Mouse (Mus musculus) limb, embryonic 12.5 days (tissue): Measurements from ENCODE around the gene Tex50. TPM values are rescaled to one million over a fixed set of nuclear protein-coding genes. Genes with fewer than 3 reads are reported as not detected.

ENCODE experiments used
- ATAC-seq: fragments of 200-750 bp; cut with Nextera tagmentation; 2 replicates; pipeline ENCODE4 v1.8.0; 2017; ENCODE audit warnings: low read depth, moderate TSS enrichment; ENCODE audit not compliant: insufficient number of reproducible peaks, insufficient read depth, low FRiP score, low TSS enrichment
- H3K27ac ChIP-seq: fragments of 300-500 bp; sonication (generic); 2 replicates; pipeline ENCODE4 v1.5.1; 2016; ENCODE audit warnings: mild to moderate bottlenecking, moderate library complexity
- H3K27me3 ChIP-seq: fragments of 300-500 bp; sonication (generic); 2 replicates; pipeline ENCODE4 v1.6.1; 2016; ENCODE audit warnings: mild to moderate bottlenecking, moderate library complexity
- H3K36me3 ChIP-seq: fragments of 300-500 bp; sonication (generic); 2 replicates; pipeline ENCODE4 v1.6.1; 2016; ENCODE audit warnings: mild to moderate bottlenecking, moderate library complexity
- H3K4me1 ChIP-seq: fragments of 300-500 bp; sonication (generic); replicated peaks from 2 replicates; pipeline ENCODE4 v1.6.1; 2016
- H3K4me2 ChIP-seq: fragments of 300-500 bp; sonication (generic); 2 replicates; pipeline ENCODE4 v1.6.1; 2016; ENCODE audit warnings: mild to moderate bottlenecking, moderate library complexity
- H3K4me3 ChIP-seq: fragments of 300-500 bp; sonication (generic); replicated peaks from 2 replicates; pipeline ENCODE4 v1.5.1; 2016; ENCODE audit warnings: mild to moderate bottlenecking
- H3K9ac ChIP-seq: fragments of 300-500 bp; sonication (generic); replicated peaks from 2 replicates; pipeline ENCODE4 v1.6.1; 2016; ENCODE audit warnings: mild to moderate bottlenecking, moderate library complexity
- H3K9me3 ChIP-seq: fragments of 300-500 bp; sonication (generic); 2 replicates; pipeline ENCODE4 v1.6.1; 2016; ENCODE audit warnings: mild to moderate bottlenecking, moderate library complexity
- WGBS: fragments of 180-500 bp; shearing (Covaris S2); methylation state at CpG from one replicate; pipeline ENCODE4 v1.1.7; 2016; 5-methylcytosine and 5-hydroxymethylcytosine counted together
- polyA plus RNA-seq: library from polyadenylated mRNA; unstranded; fragments of >200 nt; fragmentation: Nextera tagmentation; extraction: Ambion mirVana; gene quantifications from 2 replicates; pipeline ENCODE4 v1.2.1, GENCODE M21; 2016

The Tex50 gene
- polyA plus RNA-seq, 1 experiment from 2014 or later = 0.18 TPM

- WGBS = 92% methylated on average over 10 of the region's 10 CpGs
- Histone ChIP-seq H3K4me2 (no peak overlapping the region), H3K27ac (no peak overlapping the region), H3K36me3 (peaks cover 5% of the 10 kb centered on the region; the same call in 1 of the 2 replicates), H3K4me3 (no peak overlapping the region), H3K4me1 (no peaks in the 10 kb centered on the region), H3K9ac (no peak overlapping the region), H3K9me3 (no peaks in the 10 kb centered on the region), H3K27me3 (no peaks in the 10 kb centered on the region)
- no peak for ATAC-seq
These were observed 36.3 kb downstream of the Tex50 start for GRCm38 (mm10) chr1:161122661-161123418.

- H3K27ac ChIP-seq = no peak overlapping the region
- no peak overlapping the region for H3K9ac ChIP-seq
- no peak overlapping the region for H3K4me2 ChIP-seq
- H3K36me3 ChIP-seq = peaks cover 3% of the 10 kb centered on the region
- no peak overlapping the region for H3K4me3 ChIP-seq
- H3K9me3 ChIP-seq = no peaks in the 10 kb centered on the region
- no peak for ATAC-seq
- H3K27me3 ChIP-seq = no peaks in the 10 kb centered on the region
- H3K4me1 ChIP-seq = no peaks in the 10 kb centered on the region
These were observed 44.5 kb downstream of the Tex50 start for GRCm38 (mm10) chr1:161114591-161114990.

- no peak overlapping the region for H3K27ac ChIP-seq
- no peaks in the 10 kb centered on the region for H3K27me3 ChIP-seq
- no peaks in the 10 kb centered on the region for H3K4me1 ChIP-seq
- H3K9me3 ChIP-seq = no peaks in the 10 kb centered on the region
- H3K4me2 ChIP-seq = no peak overlapping the region
- peaks cover 40% of the 10 kb centered on the region for H3K36me3 ChIP-seq
- ATAC-seq = no peak
- H3K4me3 ChIP-seq = no peak overlapping the region
- H3K9ac ChIP-seq = no peak overlapping the region
- 93% methylated on average over 8 of the region's 8 CpGs for WGBS
These were observed 49.9 kb downstream of the Tex50 start for GRCm38 (mm10) chr1:161109216-161109615.

Other genes starting within 250 kb of the Tex50 start
- 2.8 TPM in 2 replicates for gene Serpinc1, start 180.7 kb downstream of the Tex50 start, polyA plus RNA-seq
- 8.5 and 11.1 TPM in 2 replicates for gene Zbtb37, start 124.5 kb downstream of the Tex50 start, polyA plus RNA-seq
- gene Dars2, start 88.7 kb downstream of the Tex50 start, polyA plus RNA-seq = 35.7 and 37.5 TPM in 2 replicates
- 40.4 and 40.7 TPM in 2 replicates for gene Cenpl, start 88.6 kb downstream of the Tex50 start, polyA plus RNA-seq
- gene Klhl20, start 27.8 kb downstream of the Tex50 start, polyA plus RNA-seq = 18.0 and 19.5 TPM in 2 replicates
- gene Ankrd45, start 16.6 kb downstream of the Tex50 start, polyA plus RNA-seq = 3.5 and 3.7 TPM in 2 replicates
- 499 and 503 TPM in 2 replicates for gene Prdx6, start 91.9 kb upstream of the Tex50 start, polyA plus RNA-seq
- not detected in 2 replicates for gene Tnfsf4, start 236.1 kb upstream of the Tex50 start, polyA plus RNA-seq